In the genomic region with DNA sequence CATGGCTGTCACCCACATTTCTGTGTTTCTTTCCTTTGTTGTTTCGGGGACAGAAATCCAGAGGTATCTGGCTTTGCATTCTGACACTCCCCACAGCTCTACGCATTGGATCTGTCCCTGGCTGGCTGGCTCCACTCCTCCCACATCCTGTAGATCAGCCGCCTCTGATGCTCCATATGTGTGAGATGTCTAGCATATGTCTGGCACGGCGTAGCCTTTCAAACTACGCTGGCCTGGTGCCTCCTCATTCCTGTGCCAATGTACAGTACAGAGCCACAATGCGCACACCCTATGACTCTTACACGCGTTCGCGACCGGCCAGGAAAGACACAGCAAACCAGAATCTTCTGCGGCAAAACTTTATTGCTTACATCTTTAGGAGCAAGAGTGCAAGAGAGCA, we compare ENCODE assay signal across 16 mouse cellular contexts. TPM values are rescaled to one million over a fixed set of nuclear protein-coding genes. Genes with fewer than 3 reads are reported as not detected.
DNase-seq lines count a peak whose midpoint lies in the region; ATAC-seq lines count a peak whose summit lies in the region.
"Had no signal": no experiment of that assay in that cellular context is flagged by ENCODE, and none has a peak within 500 bp of the region (broad histone marks: within the 10 kb centered on the region; RNA-seq: fewer than 3 reads in every experiment).

No protein-coding gene starts in this region.

- no peak overlapping the region for H3K4me3 ChIP-seq in forebrain, embryonic 15.5 days
- no peak overlapping the region for H3K4me3 ChIP-seq in forebrain, embryonic 11.5 days (ENCODE audit: low read depth, low read length)
- no peak overlapping the region for H3K4me3 ChIP-seq in forebrain, embryonic 16.5 days (replicated peaks; ENCODE audit: low read length)
- H3K4me3 ChIP-seq: erythroblast, embryonic 14.5 days had no signal

- WGBS in forebrain, embryonic 15.5 days, result 78% methylated on average over 13 of the region's 13 CpGs
- 93% methylated on average over 13 of the region's 13 CpGs for WGBS in forebrain, embryonic 11.5 days
- 72% methylated on average over 13 of the region's 13 CpGs for WGBS in forebrain, embryonic 16.5 days

- no peak overlapping the region for H3K4me2 ChIP-seq in forebrain, embryonic 15.5 days (replicated peaks)
- no peak overlapping the region for H3K4me2 ChIP-seq in forebrain, embryonic 11.5 days (ENCODE audit: low read depth, low read length, severe bottlenecking)
- H3K4me2 ChIP-seq in forebrain, embryonic 16.5 days (ENCODE audit: low read length), result no peak overlapping the region
- H3K4me2 ChIP-seq: hindbrain, embryonic 14.5 days had no signal

- H3K27ac ChIP-seq in forebrain, embryonic 15.5 days (replicated peaks), result peak overlapping the region; percentile 67
- no peak overlapping the region for H3K27ac ChIP-seq in forebrain, embryonic 11.5 days (ENCODE audit: low read depth, low read length)
- H3K27ac ChIP-seq in forebrain, embryonic 16.5 days (ENCODE audit: low read length), result peak overlapping the region; percentile 75
- H3K27ac ChIP-seq: hindbrain, embryonic 14.5 days had no signal

- H3K4me1 ChIP-seq in forebrain, embryonic 15.5 days, result peaks cover 17% of the 10 kb centered on the region
- no peaks in the 10 kb centered on the region for H3K4me1 ChIP-seq in forebrain, embryonic 11.5 days (replicated peaks; ENCODE audit: control insufficient read depth, insufficient read depth, low read length)
- peaks cover 21% of the 10 kb centered on the region for H3K4me1 ChIP-seq in forebrain, embryonic 16.5 days (replicated peaks; ENCODE audit: control insufficient read depth, insufficient read depth, low read length)

- no peak for DNase-seq in forebrain, embryonic 11.5 days (ENCODE audit: low spot score)
- DNase-seq in layer of hippocampus, postnatal 36 days, result peak; percentile 19 to 42
- peak; percentile 59 for DNase-seq in right cerebral cortex, postnatal 14 days
- no peak for DNase-seq in spleen, postnatal 4 days (ENCODE audit: low spot score in 2 of 2)
- DNase-seq in urinary bladder, adult 18-20 months (ENCODE audit: low spot score in 2 of 2), result no peak
- DNase-seq: adrenal gland, postnatal 36 days; retina, postnatal 1 day had no signal

- H3K9me3 ChIP-seq in forebrain, embryonic 15.5 days, result no peaks in the 10 kb centered on the region
- H3K9me3 ChIP-seq in forebrain, embryonic 11.5 days (ENCODE audit: control insufficient read depth, low read length), result no peaks in the 10 kb centered on the region
- no peaks in the 10 kb centered on the region for H3K9me3 ChIP-seq in forebrain, embryonic 16.5 days (ENCODE audit: control insufficient read depth, low read length)

- no peak overlapping the region for H3K9ac ChIP-seq in forebrain, embryonic 15.5 days (replicated peaks)
- H3K9ac ChIP-seq in forebrain, embryonic 11.5 days (ENCODE audit: low read length), result no peak overlapping the region
- H3K9ac ChIP-seq in forebrain, embryonic 16.5 days (replicated peaks; ENCODE audit: low read depth, low read length), result no peak overlapping the region
- H3K9ac ChIP-seq: hindbrain, embryonic 14.5 days had no signal

- H3K27me3 ChIP-seq in forebrain, embryonic 15.5 days, result 0 out of 2 replicates have a peak, but pooled peaks cover 4% of the 10 kb centered on the region
- no peaks in the 10 kb centered on the region for H3K27me3 ChIP-seq in forebrain, embryonic 11.5 days (ENCODE audit: control insufficient read depth, insufficient read depth, low read length)
- H3K27me3 ChIP-seq in forebrain, embryonic 16.5 days (replicated peaks; ENCODE audit: control insufficient read depth, insufficient read depth, low read length), result no peaks in the 10 kb centered on the region

- H3K36me3 ChIP-seq in forebrain, embryonic 15.5 days, result no peaks in the 10 kb centered on the region
- H3K36me3 ChIP-seq in forebrain, embryonic 11.5 days (ENCODE audit: control insufficient read depth, insufficient read depth, low read length), result no peaks in the 10 kb centered on the region
- no peaks in the 10 kb centered on the region for H3K36me3 ChIP-seq in forebrain, embryonic 16.5 days (ENCODE audit: control insufficient read depth, insufficient read depth)

- ATAC-seq in forebrain, embryonic 15.5 days (replicated peaks), result peak; percentile 84; the same call in 1 of the 2 replicates
- no peak for ATAC-seq in forebrain, embryonic 11.5 days (replicated peaks; ENCODE audit: low FRiP score)
- ATAC-seq in forebrain, embryonic 16.5 days, result peak; percentile 77
- ATAC-seq: CD4-positive, CD25-positive, alpha-beta regulatory T cell, adult 4 months; lung, postnatal 0 days; Patski had no signal

RNA-seq across cellular contexts. Expression of a gene that starts 8.3 kb away (rescaled TPM):
- polyA plus RNA-seq in forebrain, embryonic 15.5 days (2015; fragmentation: Nextera tagmentation; extraction: Ambion mirVana), result 23.9 and 26.0 TPM in 2 replicates
- polyA plus RNA-seq in forebrain, embryonic 11.5 days (2014; fragmentation: Nextera tagmentation; extraction: Ambion mirVana), result 2.2 and 2.7 TPM in 2 replicates
- polyA plus RNA-seq in forebrain, embryonic 16.5 days (2015; fragmentation: Nextera tagmentation; extraction: Ambion mirVana), result 28.8 and 30.4 TPM in 2 replicates
- total RNA-seq in layer of hippocampus, postnatal 36 days (2021), result 1 to 10 TPM; 3.1 to 3.9 TPM
- total RNA-seq: common myeloid progenitor, adult 5-6 weeks; liver, adult 2 months had no signal
- polyA plus RNA-seq: CD4-positive, CD25-positive, alpha-beta regulatory T cell, adult 4 months; erythroblast, embryonic 14.5 days; liver, adult 2 months had no signal

RNA-seq across cellular contexts. Expression of a gene that starts 33.0 kb away (rescaled TPM):
- polyA plus RNA-seq in forebrain, embryonic 15.5 days (2015; fragmentation: Nextera tagmentation; extraction: Ambion mirVana), result 0.18 and 0.46 TPM in 2 replicates
- polyA plus RNA-seq in forebrain, embryonic 11.5 days (2014; fragmentation: Nextera tagmentation; extraction: Ambion mirVana), result 1.2 and 1.4 TPM in 2 replicates
- 0.25 TPM in 1 of 2 replicates, not detected in the other for polyA plus RNA-seq in forebrain, embryonic 16.5 days (2015; fragmentation: Nextera tagmentation; extraction: Ambion mirVana)
- total RNA-seq in layer of hippocampus, postnatal 36 days (2021), result under 1 TPM; 0.48 to 0.95 TPM
- total RNA-seq: common myeloid progenitor, adult 5-6 weeks had no signal
- polyA plus RNA-seq: erythroblast, embryonic 14.5 days had no signal

Comparison
In these comparisons a context has a peak if more than half of its experiments do, and no peak if none do; other contexts are left out.
1. DNase-seq: peak in layer of hippocampus, postnatal 36 days (2 of 2) and right cerebral cortex, postnatal 14 days (single experiment); none in forebrain, embryonic 11.5 days (single experiment), spleen, postnatal 4 days (0 of 2) and urinary bladder, adult 18-20 months (0 of 2).